Comparison of ENCODE assay signal across 8 mouse cellular contexts in the genomic region with DNA sequence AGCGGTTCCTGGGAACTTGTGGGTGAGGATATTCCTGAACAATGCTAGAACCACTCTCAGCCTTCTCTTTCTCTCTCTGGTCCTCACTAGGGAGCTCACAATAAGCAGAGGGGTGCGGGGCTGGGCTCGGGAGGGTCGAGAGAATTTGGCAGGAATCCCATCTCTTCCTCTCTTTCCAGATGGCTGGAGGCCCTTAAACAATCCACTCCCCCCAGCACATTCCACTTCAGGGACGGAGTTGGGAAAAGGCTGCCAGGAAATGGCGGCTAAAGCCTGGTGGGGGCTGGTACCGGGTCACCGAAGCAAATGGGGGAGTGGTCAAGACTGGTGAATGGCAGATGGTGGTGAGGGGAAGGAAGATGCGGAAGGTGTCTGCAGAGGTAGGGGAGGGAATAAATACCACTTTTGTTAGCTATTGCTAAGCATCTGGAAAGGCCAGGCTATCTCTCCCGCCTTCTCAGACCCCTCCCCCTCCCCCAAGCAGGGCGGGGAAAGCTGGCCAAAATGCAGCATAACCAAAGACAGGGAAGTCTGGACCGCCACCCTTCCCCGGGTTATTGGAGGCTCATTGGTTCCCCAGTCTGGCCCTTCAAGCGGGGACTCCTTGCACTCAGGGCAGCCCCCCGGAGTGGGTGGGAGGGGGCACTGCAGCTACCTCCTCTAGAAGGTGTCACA. TPM values are rescaled to one million over a fixed set of nuclear protein-coding genes. Genes with fewer than 3 reads are reported as not detected.
DNase-seq lines count a peak whose midpoint lies in the region; ATAC-seq and TF ChIP-seq lines count a peak whose summit lies in the region.

No protein-coding gene starts in this region.

- TF ChIP-seq POLR2A in limb, embryonic 14.5 days (IDR thresholded peaks at IDR 0.05; ENCODE audit: borderline replicate concordance, extremely low read depth, insufficient read depth, insufficient read length): no peak

- H3K36me3 ChIP-seq in hindbrain, embryonic 13.5 days: no peaks in the 10 kb centered on the region
- H3K36me3 ChIP-seq in limb, embryonic 14.5 days (ENCODE audit: control insufficient read depth, insufficient read depth, low read length): no peaks in the 10 kb centered on the region
- no peaks in the 10 kb centered on the region for H3K36me3 ChIP-seq in midbrain, embryonic 13.5 days
- H3K36me3 ChIP-seq in stomach, embryonic 15.5 days: no peaks in the 10 kb centered on the region

- DNase-seq in right cerebral cortex, postnatal 14 days: peak; percentile 9
- DNase-seq in right cerebral cortex, adult 2 months (ENCODE audit: low spot score in 2 of 2): no peak
- peak; percentile 22 to 43 for DNase-seq in cerebellum, postnatal 4 days (ENCODE audit: low spot score in 2 of 2)
- DNase-seq in gastrocnemius, adult 2 months: peak; percentile 47
- DNase-seq in limb, embryonic 14.5 days (ENCODE audit: low spot score): peak; percentile 86

- H3K27ac ChIP-seq in gastrocnemius, adult 2 months: peak overlapping the region; percentile 75
- peak overlapping the region; percentile 88 for H3K27ac ChIP-seq in hindbrain, embryonic 13.5 days
- H3K27ac ChIP-seq in limb, embryonic 14.5 days (replicated peaks; ENCODE audit: low read depth, low read length): peak overlapping the region; percentile 70
- H3K27ac ChIP-seq in midbrain, embryonic 13.5 days: peak overlapping the region; percentile 76
- peak overlapping the region; percentile 91 for H3K27ac ChIP-seq in stomach, embryonic 15.5 days

- TF ChIP-seq CTCF in gastrocnemius, adult 2 months (IDR thresholded peaks at IDR 0.05): no peak

- H3K4me1 ChIP-seq in hindbrain, embryonic 13.5 days (replicated peaks): no peaks in the 10 kb centered on the region
- no peaks in the 10 kb centered on the region for H3K4me1 ChIP-seq in limb, embryonic 14.5 days (ENCODE audit: control insufficient read depth, insufficient read depth, low read length)
- H3K4me1 ChIP-seq in midbrain, embryonic 13.5 days (replicated peaks): 0 out of 2 replicates have a peak, but pooled peaks cover 3% of the 10 kb centered on the region
- no peaks in the 10 kb centered on the region for H3K4me1 ChIP-seq in stomach, embryonic 15.5 days

- H3K4me3 ChIP-seq in gastrocnemius, adult 2 months: peak overlapping the region; percentile 72
- peak overlapping the region; percentile 30 for H3K4me3 ChIP-seq in hindbrain, embryonic 13.5 days
- H3K4me3 ChIP-seq in limb, embryonic 14.5 days (replicated peaks; ENCODE audit: low read length): peak overlapping the region; percentile 20
- peak overlapping the region; percentile 31 for H3K4me3 ChIP-seq in midbrain, embryonic 13.5 days (replicated peaks)
- H3K4me3 ChIP-seq in stomach, embryonic 15.5 days (replicated peaks): peak overlapping the region; percentile 34

- peak overlapping the region; percentile 53 for H3K4me2 ChIP-seq in hindbrain, embryonic 13.5 days
- peak overlapping the region; percentile 32 for H3K4me2 ChIP-seq in limb, embryonic 14.5 days (replicated peaks; ENCODE audit: low read depth, low read length, severe bottlenecking)
- peak overlapping the region; percentile 51 for H3K4me2 ChIP-seq in midbrain, embryonic 13.5 days (replicated peaks)
- peak overlapping the region; percentile 47 for H3K4me2 ChIP-seq in stomach, embryonic 15.5 days

- peak overlapping the region; percentile 55 for H3K9ac ChIP-seq in hindbrain, embryonic 13.5 days
- H3K9ac ChIP-seq in limb, embryonic 14.5 days (ENCODE audit: low read depth, low read length, severe bottlenecking): peak overlapping the region; percentile 21; the same call in 1 of the 2 replicates
- H3K9ac ChIP-seq in midbrain, embryonic 13.5 days (replicated peaks): peak overlapping the region; percentile 41
- H3K9ac ChIP-seq in stomach, embryonic 15.5 days: no peak overlapping the region

- H3K27me3 ChIP-seq in hindbrain, embryonic 13.5 days: no peaks in the 10 kb centered on the region
- H3K27me3 ChIP-seq in limb, embryonic 14.5 days (ENCODE audit: control insufficient read depth, insufficient read depth, low read length): no peaks in the 10 kb centered on the region
- H3K27me3 ChIP-seq in midbrain, embryonic 13.5 days: peaks cover 10% of the 10 kb centered on the region
- no peaks in the 10 kb centered on the region for H3K27me3 ChIP-seq in stomach, embryonic 15.5 days (replicated peaks)

- WGBS in hindbrain, embryonic 13.5 days: 17% methylated on average over 15 of the region's 15 CpGs
- 10% methylated on average over 13 of the region's 15 CpGs for WGBS in limb, embryonic 14.5 days
- 27% methylated on average over 15 of the region's 15 CpGs for WGBS in midbrain, embryonic 13.5 days
- WGBS in stomach, embryonic 15.5 days: 9% methylated on average over 15 of the region's 15 CpGs

- no peaks in the 10 kb centered on the region for H3K9me3 ChIP-seq in hindbrain, embryonic 13.5 days
- H3K9me3 ChIP-seq in limb, embryonic 14.5 days (ENCODE audit: control insufficient read depth, low read length): no peaks in the 10 kb centered on the region
- no peaks in the 10 kb centered on the region for H3K9me3 ChIP-seq in midbrain, embryonic 13.5 days
- H3K9me3 ChIP-seq in stomach, embryonic 15.5 days: no peaks in the 10 kb centered on the region

- intact Hi-C loops in gastrocnemius, adult 2 months (cut with DNase I): no loop called here

- peak; percentile 87 for ATAC-seq in hindbrain, embryonic 13.5 days (ENCODE audit: low FRiP score)
- peak; percentile 92 for ATAC-seq in limb, embryonic 14.5 days (ENCODE audit: low FRiP score, low read depth)
- peak; percentile 92 for ATAC-seq in midbrain, embryonic 13.5 days
- ATAC-seq in stomach, embryonic 15.5 days (ENCODE audit: insufficient read depth, low FRiP score, low read depth): peak; percentile 85

RNA-seq across cellular contexts. Expression of a gene that starts 11.4 kb away (rescaled TPM):
- total RNA-seq in gastrocnemius, adult 2 months (2021): 10 to 100 TPM; 51.6 to 52.9 TPM
- polyA plus RNA-seq in hindbrain, embryonic 13.5 days (2015; fragmentation: Nextera tagmentation; extraction: Ambion mirVana): 170 TPM in 2 replicates
- polyA plus RNA-seq in limb, embryonic 14.5 days (2012; rRNA removed): 62.7 and 87.2 TPM in 2 replicates
- 91.5 and 99.5 TPM in 2 replicates for polyA plus RNA-seq in limb, embryonic 14.5 days (2014; fragmentation: Nextera tagmentation; extraction: Ambion mirVana)
- 184 and 186 TPM in 2 replicates for polyA plus RNA-seq in midbrain, embryonic 13.5 days (2015; fragmentation: Nextera tagmentation; extraction: Ambion mirVana)
- polyA plus RNA-seq in stomach, embryonic 15.5 days (2015; fragmentation: Nextera tagmentation; extraction: Ambion mirVana): 136 and 138 TPM in 2 replicates

RNA-seq across cellular contexts. Expression of a gene that starts 11.5 kb away (rescaled TPM):
- total RNA-seq in gastrocnemius, adult 2 months (2021): 1 to 10 TPM; 1.6 to 1.8 TPM
- polyA plus RNA-seq in hindbrain, embryonic 13.5 days (2015; fragmentation: Nextera tagmentation; extraction: Ambion mirVana): 3.1 and 3.5 TPM in 2 replicates
- polyA plus RNA-seq in limb, embryonic 14.5 days (2012; rRNA removed): 3.1 and 3.8 TPM in 2 replicates
- 2.7 and 4.9 TPM in 2 replicates for polyA plus RNA-seq in limb, embryonic 14.5 days (2014; fragmentation: Nextera tagmentation; extraction: Ambion mirVana)
- polyA plus RNA-seq in midbrain, embryonic 13.5 days (2015; fragmentation: Nextera tagmentation; extraction: Ambion mirVana): 4.1 and 4.7 TPM in 2 replicates
- polyA plus RNA-seq in stomach, embryonic 15.5 days (2015; fragmentation: Nextera tagmentation; extraction: Ambion mirVana): 6.1 and 7.7 TPM in 2 replicates

RNA-seq across cellular contexts. Expression of a gene that starts 27.0 kb away (rescaled TPM):
- total RNA-seq in gastrocnemius, adult 2 months (2021): 100 to 1,000 TPM in 1 of 2 experiments, 10 to 100 TPM in 1; 93.2 to 124 TPM
- 223 and 238 TPM in 2 replicates for polyA plus RNA-seq in hindbrain, embryonic 13.5 days (2015; fragmentation: Nextera tagmentation; extraction: Ambion mirVana)
- polyA plus RNA-seq in limb, embryonic 14.5 days (2012; rRNA removed): 891 and 1,926 TPM in 2 replicates
- 471 and 533 TPM in 2 replicates for polyA plus RNA-seq in limb, embryonic 14.5 days (2014; fragmentation: Nextera tagmentation; extraction: Ambion mirVana)
- polyA plus RNA-seq in midbrain, embryonic 13.5 days (2015; fragmentation: Nextera tagmentation; extraction: Ambion mirVana): 211 and 233 TPM in 2 replicates
- 379 and 399 TPM in 2 replicates for polyA plus RNA-seq in stomach, embryonic 15.5 days (2015; fragmentation: Nextera tagmentation; extraction: Ambion mirVana)

RNA-seq across cellular contexts. Expression of a gene that starts 29.1 kb away (rescaled TPM):
- under 1 TPM; 0.22 to 0.23 TPM for total RNA-seq in gastrocnemius, adult 2 months (2021)
- 0.63 and 1.1 TPM in 2 replicates for polyA plus RNA-seq in hindbrain, embryonic 13.5 days (2015; fragmentation: Nextera tagmentation; extraction: Ambion mirVana)
- 1.5 and 2.3 TPM in 2 replicates for polyA plus RNA-seq in limb, embryonic 14.5 days (2012; rRNA removed)
- 1.8 and 1.9 TPM in 2 replicates for polyA plus RNA-seq in limb, embryonic 14.5 days (2014; fragmentation: Nextera tagmentation; extraction: Ambion mirVana)
- polyA plus RNA-seq in midbrain, embryonic 13.5 days (2015; fragmentation: Nextera tagmentation; extraction: Ambion mirVana): 0.58 and 0.82 TPM in 2 replicates
- polyA plus RNA-seq in stomach, embryonic 15.5 days (2015; fragmentation: Nextera tagmentation; extraction: Ambion mirVana): 2.4 and 3.3 TPM in 2 replicates

Comparison
In these comparisons a context has a peak if more than half of its experiments do, and no peak if none do; other contexts are left out.
1. DNase-seq: peak in right cerebral cortex, postnatal 14 days (single experiment), cerebellum, postnatal 4 days (2 of 2), gastrocnemius, adult 2 months (single experiment) and limb, embryonic 14.5 days (single experiment); none in right cerebral cortex, adult 2 months (0 of 2).
2. H3K4me3 ChIP-seq: peak in every context shown above with its lines; median percentile 72 in gastrocnemius, adult 2 months; 34 in stomach, embryonic 15.5 days; 31 in midbrain, embryonic 13.5 days; 30 in hindbrain, embryonic 13.5 days; 20 in limb, embryonic 14.5 days.
3. Peak in every context shown above with its lines, with median percentiles within 50 percentile points of each other: H3K27ac ChIP-seq, ATAC-seq and H3K4me2 ChIP-seq.